Mouse (Mus musculus): Measurements from ENCODE around the gene Pdcd2. TPM values are rescaled to one million over a fixed set of nuclear protein-coding genes. Genes with fewer than 3 reads are reported as not detected.

The Pdcd2 gene
- 69.4 TPM for polyA plus RNA-seq (2014; fragmentation: Illumina TruSeq; extraction: RNeasy Lipid Tissue Mini Kit (QIAGEN cat#74804); ENCODE audit: low read depth, low replicate concordance)

GRCm38 (mm10) chr17:15526986-15527810 lies at the start of gene Pdcd2:
Gene Pdcd2 (minus strand): TSS chr17:15527301.

GRCm38 (mm10) chr17:15564014-15564927 lies 37.2 kb upstream of the Pdcd2 start, which contains the start of gene Prdm9:
Gene Prdm9 (minus strand): TSS chr17:15564354.

GRCm38 (mm10) chr17:15499656-15500394 lies 27.3 kb downstream of the Pdcd2 start, which contains the start of the genes Psmb1 and Tbp:
Gene Psmb1 (minus strand): TSS chr17:15499751.
Gene Tbp (plus strand): TSS chr17:15499888.

Other genes with a start within 250 kb of the Pdcd2 start
- gene Dll1, start 150.4 kb downstream of the Pdcd2 start, polyA plus RNA-seq (2014; fragmentation: Illumina TruSeq; extraction: RNeasy Lipid Tissue Mini Kit (QIAGEN cat#74804); ENCODE audit: low read depth, low replicate concordance): 9.7 TPM
- 48.8 TPM for gene Fam120b, start 131.1 kb downstream of the Pdcd2 start, polyA plus RNA-seq (2014; fragmentation: Illumina TruSeq; extraction: RNeasy Lipid Tissue Mini Kit (QIAGEN cat#74804); ENCODE audit: low read depth, low replicate concordance)
- gene Psmb1, start 27.6 kb downstream of the Pdcd2 start, polyA plus RNA-seq (2014; fragmentation: Illumina TruSeq; extraction: RNeasy Lipid Tissue Mini Kit (QIAGEN cat#74804); ENCODE audit: low read depth, low replicate concordance): 158 TPM
- 85.8 TPM for gene Tbp, start 27.4 kb downstream of the Pdcd2 start, polyA plus RNA-seq (2014; fragmentation: Illumina TruSeq; extraction: RNeasy Lipid Tissue Mini Kit (QIAGEN cat#74804); ENCODE audit: low read depth, low replicate concordance)
- 37.2 TPM for gene Prdm9, start 37.1 kb upstream of the Pdcd2 start, polyA plus RNA-seq (2014; fragmentation: Illumina TruSeq; extraction: RNeasy Lipid Tissue Mini Kit (QIAGEN cat#74804); ENCODE audit: low read depth, low replicate concordance)
- gene Chd1, start 177.7 kb upstream of the Pdcd2 start, polyA plus RNA-seq (2014; fragmentation: Illumina TruSeq; extraction: RNeasy Lipid Tissue Mini Kit (QIAGEN cat#74804); ENCODE audit: low read depth, low replicate concordance): 63.8 TPM

Data from sigmoid colon, adult 10 weeks (tissue).